Mouse (Mus musculus): Measurements from ENCODE around the gene Gm47995. TPM values are rescaled to one million over a fixed set of nuclear protein-coding genes. Genes with fewer than 3 reads are reported as not detected.
"Not testable (repeated sequence)": the region's sequence is repeated elsewhere in the genome, so short reads cannot be mapped to it uniquely, and the experiment has no call there.

The Gm47995 gene
- polyA plus RNA-seq, 1 experiment = not detected

DNA sequence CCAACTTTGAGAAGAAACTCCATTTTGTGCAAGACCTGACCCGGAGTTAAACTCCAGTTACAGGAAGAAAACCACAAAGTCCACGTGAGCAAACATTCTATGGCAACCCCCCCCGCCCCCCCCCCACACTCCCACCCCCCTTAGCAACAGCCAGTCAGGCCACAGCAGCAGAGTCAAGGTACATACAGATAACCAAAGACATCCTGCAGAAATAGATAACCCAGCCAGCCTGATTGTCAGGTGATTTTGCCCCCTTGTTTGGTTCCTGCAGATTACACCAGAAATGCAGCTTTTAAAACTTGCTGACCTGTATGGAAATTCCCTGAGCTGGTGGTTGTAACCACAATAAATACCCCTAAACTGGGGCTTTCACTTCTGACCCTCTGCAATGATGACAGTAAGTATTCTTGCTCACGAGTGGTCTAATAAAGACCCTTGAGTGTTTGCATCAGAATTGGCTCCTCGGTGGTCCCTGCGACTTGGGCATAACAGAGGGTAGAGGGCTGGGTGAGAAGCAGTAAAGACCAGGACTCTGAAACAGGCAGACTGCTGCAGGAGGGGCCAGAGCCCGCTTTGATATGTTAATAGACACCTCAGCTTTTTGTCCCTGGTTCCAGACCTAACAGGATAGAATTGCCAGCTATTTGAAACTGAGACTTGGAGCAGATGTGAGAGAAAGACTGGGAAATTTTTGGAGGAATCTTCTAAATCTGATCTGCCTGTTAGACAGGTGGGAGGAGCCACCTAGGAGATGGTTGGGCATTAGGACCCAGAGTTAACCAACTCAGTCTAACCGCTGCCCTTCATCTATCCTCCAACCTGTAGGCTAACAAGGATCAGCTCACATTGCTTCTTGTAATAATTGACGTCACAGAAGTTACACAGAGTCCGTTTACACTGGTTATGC, 21.0 kb upstream of the Gm47995 start:
- DNase-seq = peak; percentile 88
- H3K27ac ChIP-seq (ENCODE audit: insufficient read depth, low read depth, low read length) = peak overlapping the region; percentile 100
- no peaks in the 10 kb centered on the region for H3K36me3 ChIP-seq (ENCODE audit: control insufficient read depth, insufficient read depth, low read length)
- H3K4me3 ChIP-seq (ENCODE audit: insufficient read depth, low read depth, low read length) = peak overlapping the region; percentile 37; the same call in 1 of the 2 replicates
- no peak for TF ChIP-seq CTCF (conservative IDR thresholded peaks at IDR 0.05; ENCODE audit: insufficient read depth, insufficient read length, low read depth, low read length)
- TF ChIP-seq POLR2A (IDR thresholded peaks at IDR 0.05; ENCODE audit: low read depth, low read length) = no peak
- H3K4me1 ChIP-seq (ENCODE audit: control insufficient read depth, insufficient read depth, low read length) = peaks cover 10% of the 10 kb centered on the region; the same call in 1 of the 2 replicates
- no peaks in the 10 kb centered on the region for H3K27me3 ChIP-seq (replicated peaks; ENCODE audit: control insufficient read depth, insufficient read depth, low read length)
- 18% methylated on average over 10 of the region's 10 CpGs for WGBS

- Histone ChIP-seq H3K27ac (ENCODE audit: insufficient read depth, low read depth, low read length) (peak overlapping the region; percentile 100), H3K4me1 (ENCODE audit: control insufficient read depth, insufficient read depth, low read length) (peaks cover 10% of the 10 kb centered on the region; the same call in 1 of the 2 replicates), H3K27me3 (replicated peaks; ENCODE audit: control insufficient read depth, insufficient read depth, low read length) (no peaks in the 10 kb centered on the region), H3K36me3 (ENCODE audit: control insufficient read depth, insufficient read depth, low read length) (no peaks in the 10 kb centered on the region), H3K4me3 (ENCODE audit: insufficient read depth, low read depth, low read length) (peak overlapping the region; percentile 37; the same call in 1 of the 2 replicates)
- DNase-seq = no peak
- TF ChIP-seq CTCF (conservative IDR thresholded peaks at IDR 0.05; ENCODE audit: insufficient read depth, insufficient read length, low read depth, low read length) = no peak
- no peak for TF ChIP-seq POLR2A (IDR thresholded peaks at IDR 0.05; ENCODE audit: low read depth, low read length)
- WGBS = 15% methylated on average over 4 of the region's 4 CpGs
Measured at GRCm38 (mm10) chr1:151177937-151178271, 20.3 kb upstream of the Gm47995 start.

DNA sequence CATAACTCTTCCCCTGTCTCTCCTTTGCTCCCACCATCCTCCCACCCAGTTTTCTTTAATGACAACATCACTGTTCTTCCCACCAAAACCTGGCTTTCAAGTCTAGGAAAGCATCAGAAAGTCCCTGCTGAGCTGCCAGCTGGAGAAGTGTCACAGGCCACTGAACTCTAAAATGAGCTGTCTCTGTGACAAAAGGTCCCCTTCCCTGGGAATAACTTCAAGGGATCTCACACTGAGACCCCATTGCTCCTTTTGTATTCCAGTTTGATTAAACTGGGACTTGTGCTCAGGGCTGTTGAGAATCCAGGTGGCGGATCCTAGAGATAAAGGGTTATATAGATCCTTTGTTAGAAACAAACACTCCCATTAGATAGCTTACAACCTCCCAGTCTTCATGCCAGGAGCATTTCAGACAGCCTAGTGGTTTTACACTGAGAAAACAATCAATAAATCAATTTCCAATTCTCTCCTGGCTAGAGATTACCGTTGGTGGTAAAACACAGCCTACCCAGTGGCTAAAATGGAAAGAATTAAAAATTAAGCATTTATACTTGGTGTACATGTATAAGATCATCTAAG, 19.7 kb upstream of the Gm47995 start:
- DNase-seq = no peak
- Histone ChIP-seq H3K4me3 (ENCODE audit: insufficient read depth, low read depth, low read length) (no peak overlapping the region), H3K27me3 (replicated peaks; ENCODE audit: control insufficient read depth, insufficient read depth, low read length) (no peaks in the 10 kb centered on the region), H3K4me1 (ENCODE audit: control insufficient read depth, insufficient read depth, low read length) (peaks cover 10% of the 10 kb centered on the region; the same call in 1 of the 2 replicates), H3K27ac (ENCODE audit: insufficient read depth, low read depth, low read length) (no peak overlapping the region), H3K36me3 (ENCODE audit: control insufficient read depth, insufficient read depth, low read length) (no peaks in the 10 kb centered on the region)
- 79% methylated on average over 2 of the region's 2 CpGs for WGBS
- TF ChIP-seq CTCF (conservative IDR thresholded peaks at IDR 0.05; ENCODE audit: insufficient read depth, insufficient read length, low read depth, low read length) = no peak
- TF ChIP-seq POLR2A (IDR thresholded peaks at IDR 0.05; ENCODE audit: low read depth, low read length) = no peak

DNA sequence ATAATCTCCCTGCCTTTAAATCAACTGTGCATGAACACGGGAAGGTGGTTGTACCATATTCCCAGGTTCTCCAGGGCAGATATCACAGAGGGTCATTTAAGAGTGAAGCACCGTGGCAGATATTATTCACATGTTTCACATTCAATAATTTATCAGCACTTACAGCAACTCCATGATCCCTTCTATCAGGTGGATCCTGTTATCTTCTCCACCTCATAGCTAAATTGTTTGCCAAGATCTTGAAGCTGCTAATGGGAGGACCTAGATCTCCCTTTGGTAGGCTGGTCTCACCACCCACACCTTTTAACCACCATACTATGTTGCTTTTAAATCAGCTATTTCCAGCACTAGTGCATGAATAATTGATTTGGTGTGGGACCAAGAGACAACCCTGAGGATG, 18.1 kb upstream of the Gm47995 start:
- Histone ChIP-seq H3K36me3 (ENCODE audit: control insufficient read depth, insufficient read depth, low read length) (no peaks in the 10 kb centered on the region), H3K4me1 (ENCODE audit: control insufficient read depth, insufficient read depth, low read length) (peaks cover 10% of the 10 kb centered on the region; the same call in 1 of the 2 replicates), H3K4me3 (ENCODE audit: insufficient read depth, low read depth, low read length) (no peak overlapping the region), H3K27me3 (replicated peaks; ENCODE audit: control insufficient read depth, insufficient read depth, low read length) (no peaks in the 10 kb centered on the region), H3K27ac (ENCODE audit: insufficient read depth, low read depth, low read length) (no peak overlapping the region)
- TF ChIP-seq POLR2A (IDR thresholded peaks at IDR 0.05; ENCODE audit: low read depth, low read length) (no peak), CTCF (conservative IDR thresholded peaks at IDR 0.05; ENCODE audit: insufficient read depth, insufficient read length, low read depth, low read length) (no peak)
- WGBS = 85% methylated on average over 2 of the region's 2 CpGs
- no peak for DNase-seq

GRCm38 (mm10) chr1:151182266-151182665, 16.0 kb upstream of the Gm47995 start, which contains the start of gene Gm47985:
Gm47985 (plus strand) TSS chr1:151182537.
- DNase-seq; H3K27ac ChIP-seq (ENCODE audit: insufficient read depth, low read depth, low read length); H3K27me3 ChIP-seq (replicated peaks; ENCODE audit: control insufficient read depth, insufficient read depth, low read length); H3K36me3 ChIP-seq (ENCODE audit: control insufficient read depth, insufficient read depth, low read length); H3K4me3 ChIP-seq (ENCODE audit: insufficient read depth, low read depth, low read length): not testable (repeated sequence)
- WGBS = 100% methylated on average over 1 of the region's 7 CpGs
- H3K4me1 ChIP-seq (ENCODE audit: control insufficient read depth, insufficient read depth, low read length) = peaks cover 15% of the 10 kb centered on the region; the same call in 1 of the 2 replicates

DNA sequence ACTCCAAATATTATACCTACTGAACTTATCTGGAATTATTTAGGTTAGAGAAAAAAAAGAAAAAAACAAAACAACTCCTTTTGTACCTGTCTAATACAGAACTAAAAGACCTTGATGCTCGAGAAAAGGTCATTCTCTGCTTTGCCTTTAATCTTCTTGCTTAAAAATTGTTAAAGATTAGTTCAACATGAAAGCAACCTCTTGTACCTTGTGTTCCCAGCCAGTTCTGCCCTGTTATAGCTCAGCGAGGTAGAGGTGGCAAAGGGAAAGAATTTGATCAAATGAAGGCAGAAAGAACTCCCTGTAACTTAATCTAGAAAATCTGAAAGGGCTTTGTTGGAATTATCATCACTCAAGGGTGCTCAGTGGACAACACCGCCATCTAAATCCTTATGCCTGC, 12.1 kb upstream of the Gm47995 start:
- DNase-seq = peak; percentile 67
- H3K27ac ChIP-seq (ENCODE audit: insufficient read depth, low read depth, low read length) = peak overlapping the region; percentile 95
- H3K27me3 ChIP-seq (replicated peaks; ENCODE audit: control insufficient read depth, insufficient read depth, low read length); H3K36me3 ChIP-seq (ENCODE audit: control insufficient read depth, insufficient read depth, low read length); H3K4me3 ChIP-seq (ENCODE audit: insufficient read depth, low read depth, low read length): not testable (repeated sequence)
- peaks cover 14% of the 10 kb centered on the region; the same call in 1 of the 2 replicates for H3K4me1 ChIP-seq (ENCODE audit: control insufficient read depth, insufficient read depth, low read length)
- 42% methylated on average over 3 of the region's 3 CpGs for WGBS

- 47% methylated on average over 4 of the region's 4 CpGs for WGBS
- Histone ChIP-seq H3K27ac (ENCODE audit: insufficient read depth, low read depth, low read length) (peak overlapping the region; percentile 95), H3K4me1 (ENCODE audit: control insufficient read depth, insufficient read depth, low read length) (peaks cover 14% of the 10 kb centered on the region; the same call in 1 of the 2 replicates)
- not testable (repeated sequence) for H3K4me3 ChIP-seq (ENCODE audit: insufficient read depth, low read depth, low read length); H3K27me3 ChIP-seq (replicated peaks; ENCODE audit: control insufficient read depth, insufficient read depth, low read length); H3K36me3 ChIP-seq (ENCODE audit: control insufficient read depth, insufficient read depth, low read length)
- peak; percentile 51 for DNase-seq
Measured at GRCm38 (mm10) chr1:151186879-151187424, 11.3 kb upstream of the Gm47995 start.
